Mouse (Mus musculus) bone marrow, adult 2 months (tissue): ENCODE results near the gene Mybphl. TPM values are rescaled to one million over a fixed set of nuclear protein-coding genes. Genes with fewer than 3 reads are reported as not detected.

Source experiments
- H3K27ac ChIP-seq: fragments of 200-500 bp; 2 replicates; pipeline ENCODE4 v1.5.1; 2012; ENCODE audit warnings: low read depth, mild to moderate bottlenecking, control low read depth, inconsistent platforms, low read length; ENCODE audit not compliant: control insufficient read depth, poor library complexity, insufficient read depth
- H3K4me1 ChIP-seq: fragments of 200-500 bp; 2 replicates; pipeline ENCODE4 v1.6.1; 2011; ENCODE audit warnings: low read length; ENCODE audit not compliant: control insufficient read depth, insufficient read depth
- H3K4me3 ChIP-seq: fragments of 200-500 bp; replicated peaks from 2 replicates; pipeline ENCODE3; 2011; ENCODE audit warnings: mild to moderate bottlenecking, low read depth, low read length, control low read depth; ENCODE audit not compliant: control insufficient read depth
- CTCF ChIP-seq: fragments of 200-500 bp; IDR thresholded peaks from 2 replicates; pipeline ENCODE4 v1.5.1; 2011; ENCODE audit warnings: low read length, control low read depth; ENCODE audit not compliant: control insufficient read depth, insufficient read depth
- POLR2A ChIP-seq: fragments of 200-500 bp; IDR thresholded peaks from 2 replicates; pipeline ENCODE4 v1.6.1; 2011; ENCODE audit warnings: low read depth, mild to moderate bottlenecking, control low read depth, low read length, borderline replicate concordance; ENCODE audit not compliant: control insufficient read depth
- WGBS: fragments of 180-500 bp; shearing (Covaris S2); methylation state at CpG from one replicate; pipeline ENCODE4 v1.1.7; 2018; 5-methylcytosine and 5-hydroxymethylcytosine counted together
- polyA plus RNA-seq: library from polyadenylated mRNA; stranded (reverse); fragments of >200 nt; gene quantifications from 2 replicates; pipeline ENCODE4 v1.2.4, GENCODE M21; 2011; ENCODE audit warnings: low replicate concordance; ENCODE audit not compliant: missing spikeins, insufficient read depth, insufficient read length

Mybphl gene
- polyA plus RNA-seq, 1 experiment = not detected

- WGBS = 74% methylated on average over 3 of the region's 3 CpGs
- Histone ChIP-seq H3K4me3 (no peak overlapping the region), H3K27ac (no peak overlapping the region), H3K4me1 (no peaks in the 10 kb centered on the region; the same call in 1 of the 2 replicates)
- TF ChIP-seq CTCF (no peak), POLR2A (no peak)
These were observed 36.8 kb upstream of the Mybphl start for GRCm38 (mm10) chr3:108327916-108328315.

- WGBS = 28% methylated on average over 9 of the region's 9 CpGs
- TF ChIP-seq POLR2A (no peak), CTCF (no peak)
- H3K27ac ChIP-seq = no peak overlapping the region
These were observed 36.3 kb upstream of the Mybphl start for GRCm38 (mm10) chr3:108328441-108328841.

GRCm38 (mm10) chr3:108330812-108331211 lies 33.9 kb upstream of the Mybphl start:
- no peak for TF ChIP-seq POLR2A
- no peak for TF ChIP-seq CTCF
- H3K4me3 ChIP-seq = no peak overlapping the region
- WGBS = 89% methylated on average over 6 of the region's 6 CpGs

More at GRCm38 (mm10) chr3:108328441-108328841, 36.3 kb upstream of the Mybphl start:
- no peak overlapping the region for H3K4me3 ChIP-seq
- H3K4me1 ChIP-seq = no peaks in the 10 kb centered on the region

GRCm38 (mm10) chr3:108336878-108337277 lies 27.8 kb upstream of the Mybphl start:
- no peak overlapping the region for H3K27ac ChIP-seq
- no peaks in the 10 kb centered on the region for H3K4me1 ChIP-seq
- WGBS = 86% methylated on average over 5 of the region's 5 CpGs
- no peak overlapping the region for H3K4me3 ChIP-seq
- TF ChIP-seq CTCF (no peak), POLR2A (no peak)

More at GRCm38 (mm10) chr3:108330812-108331211, 33.9 kb upstream of the Mybphl start:
- H3K4me1 ChIP-seq = no peaks in the 10 kb centered on the region
- H3K27ac ChIP-seq = no peak overlapping the region

- H3K4me1 ChIP-seq = no peaks in the 10 kb centered on the region; the same call in 1 of the 2 replicates
- WGBS = 77% methylated on average over 2 of the region's 2 CpGs
- TF ChIP-seq POLR2A = no peak
- TF ChIP-seq CTCF = no peak
These were observed 23.7 kb upstream of the Mybphl start for GRCm38 (mm10) chr3:108341040-108341439.

GRCm38 (mm10) chr3:108342185-108342584 lies 22.5 kb upstream of the Mybphl start:
- WGBS = 74% methylated on average over 7 of the region's 7 CpGs
- no peak overlapping the region for H3K4me3 ChIP-seq
- H3K27ac ChIP-seq = no peak overlapping the region
- no peaks in the 10 kb centered on the region; the same call in 1 of the 2 replicates for H3K4me1 ChIP-seq
- TF ChIP-seq POLR2A (no peak), CTCF (no peak)

More at GRCm38 (mm10) chr3:108341040-108341439, 23.7 kb upstream of the Mybphl start:
- Histone ChIP-seq H3K27ac (no peak overlapping the region), H3K4me3 (no peak overlapping the region)

- Histone ChIP-seq H3K4me3 (no peak overlapping the region), H3K27ac (no peak overlapping the region), H3K4me1 (no peaks in the 10 kb centered on the region; the same call in 1 of the 2 replicates)
- WGBS = 28% methylated on average over 7 of the region's 7 CpGs
- TF ChIP-seq CTCF = no peak
- TF ChIP-seq POLR2A = no peak
These were observed 18.9 kb upstream of the Mybphl start for GRCm38 (mm10) chr3:108345855-108346254.

- Histone ChIP-seq H3K27ac (no peak overlapping the region), H3K4me3 (no peak overlapping the region), H3K4me1 (no peaks in the 10 kb centered on the region; the same call in 1 of the 2 replicates)
- TF ChIP-seq POLR2A (no peak), CTCF (no peak)
- 80% methylated on average over 9 of the region's 9 CpGs for WGBS
These were observed 16.3 kb upstream of the Mybphl start for GRCm38 (mm10) chr3:108348376-108348775.

- WGBS = 78% methylated on average over 3 of the region's 3 CpGs
- no peak for TF ChIP-seq CTCF
- TF ChIP-seq POLR2A = no peak
- Histone ChIP-seq H3K4me1 (no peaks in the 10 kb centered on the region), H3K27ac (no peak overlapping the region), H3K4me3 (no peak overlapping the region)
These were observed 9.5 kb upstream of the Mybphl start for GRCm38 (mm10) chr3:108355245-108355644.
